Mouse (Mus musculus): ENCODE results near the gene Dennd5a. TPM values are rescaled to one million over a fixed set of nuclear protein-coding genes. Genes with fewer than 3 reads are reported as not detected.
A peak's percentile ranks its signal among the peaks of the same experiment; 100 is the strongest.

Gene Dennd5a
- polyA plus RNA-seq, 1 experiment from 2014 or later, result 42.4 TPM

- H3K9me3 ChIP-seq, result no peaks in the 10 kb centered on the region; the same call in 1 of the 2 replicates
- no peak overlapping the region for H3K9ac ChIP-seq
- no peaks in the 10 kb centered on the region for H3K36me3 ChIP-seq
- WGBS, result 50% methylated on average over 5 of the region's 5 CpGs
- ATAC-seq (ENCODE audit: low FRiP score, low read depth), result no peak
- H3K4me3 ChIP-seq, result no peak overlapping the region
- no peak overlapping the region for H3K4me2 ChIP-seq (replicated peaks)
- no peaks in the 10 kb centered on the region for H3K27me3 ChIP-seq
- no peak overlapping the region for H3K27ac ChIP-seq
- peaks cover 4% of the 10 kb centered on the region; the same call in 1 of the 2 replicates for H3K4me1 ChIP-seq
These were observed 87.1 kb downstream of the Dennd5a start for GRCm38 (mm10) chr7:109873170-109873569.

- no peak overlapping the region for H3K4me2 ChIP-seq (replicated peaks)
- peaks cover 12% of the 10 kb centered on the region; the same call in 1 of the 2 replicates for H3K27me3 ChIP-seq
- no peaks in the 10 kb centered on the region for H3K36me3 ChIP-seq
- peaks cover 7% of the 10 kb centered on the region for H3K4me1 ChIP-seq
- no peak overlapping the region for H3K4me3 ChIP-seq
- no peak overlapping the region for H3K9ac ChIP-seq
- ATAC-seq (ENCODE audit: low FRiP score, low read depth), result no peak
- H3K27ac ChIP-seq, result no peak overlapping the region
- no peaks in the 10 kb centered on the region; the same call in 1 of the 2 replicates for H3K9me3 ChIP-seq
- WGBS, result 84% methylated on average over 5 of the region's 5 CpGs
These were observed 89.0 kb downstream of the Dennd5a start for GRCm38 (mm10) chr7:109871232-109871631.

GRCm38 (mm10) chr7:109868498-109868897 is 91.8 kb downstream of the Dennd5a start:
- Histone ChIP-seq H3K9me3 (no peaks in the 10 kb centered on the region; the same call in 1 of the 2 replicates), H3K4me3 (no peak overlapping the region), H3K4me1 (peaks cover 17% of the 10 kb centered on the region), H3K4me2 (replicated peaks) (no peak overlapping the region), H3K27ac (no peak overlapping the region), H3K36me3 (no peaks in the 10 kb centered on the region), H3K9ac (no peak overlapping the region), H3K27me3 (peaks cover 36% of the 10 kb centered on the region)
- ATAC-seq (ENCODE audit: low FRiP score, low read depth), result no peak
- 30% methylated on average over 3 of the region's 3 CpGs for WGBS

GRCm38 (mm10) chr7:109866643-109867042 is 93.6 kb downstream of the Dennd5a start:
- H3K4me3 ChIP-seq, result no peak overlapping the region
- H3K9ac ChIP-seq, result no peak overlapping the region
- H3K27ac ChIP-seq, result no peak overlapping the region
- no peak for ATAC-seq (ENCODE audit: low FRiP score, low read depth)
- peaks cover 17% of the 10 kb centered on the region for H3K4me1 ChIP-seq
- peaks cover 48% of the 10 kb centered on the region for H3K27me3 ChIP-seq
- 48% methylated on average over 3 of the region's 3 CpGs for WGBS
- no peaks in the 10 kb centered on the region for H3K36me3 ChIP-seq
- H3K9me3 ChIP-seq, result no peaks in the 10 kb centered on the region; the same call in 1 of the 2 replicates
- no peak overlapping the region for H3K4me2 ChIP-seq (replicated peaks)

- Histone ChIP-seq H3K36me3 (no peaks in the 10 kb centered on the region), H3K27ac (no peak within 1 kb of the TSS), H3K4me3 (peak within 1 kb of the TSS; percentile 56), H3K4me1 (peaks cover 17% of the 10 kb centered on the region), H3K4me2 (replicated peaks) (peak within 1 kb of the TSS; percentile 92), H3K27me3 (peaks cover 48% of the 10 kb centered on the region), H3K9me3 (no peaks in the 10 kb centered on the region; the same call in 1 of the 2 replicates), H3K9ac (peak within 1 kb of the TSS; percentile 72)
- peak; percentile 82; the same call in 1 of the 2 replicates for ATAC-seq (ENCODE audit: low FRiP score, low read depth)
- under 1% methylated on average over 42 of the region's 69 CpGs for WGBS
These were observed 94.7 kb downstream of the Dennd5a start, which contains the start of gene Scube2 for GRCm38 (mm10) chr7:109865370-109866229. Gene Scube2 (minus strand): TSS chr7:109865679.

- Histone ChIP-seq H3K9ac (no peak overlapping the region), H3K4me1 (peaks cover 16% of the 10 kb centered on the region), H3K36me3 (no peaks in the 10 kb centered on the region), H3K27me3 (peaks cover 48% of the 10 kb centered on the region), H3K4me2 (replicated peaks) (no peak overlapping the region), H3K4me3 (no peak overlapping the region), H3K27ac (no peak overlapping the region), H3K9me3 (no peaks in the 10 kb centered on the region)
- WGBS, result 29% methylated on average over 4 of the region's 4 CpGs
- no peak for ATAC-seq (ENCODE audit: low FRiP score, low read depth)
These were observed 96.7 kb downstream of the Dennd5a start for GRCm38 (mm10) chr7:109863561-109863960.

GRCm38 (mm10) chr7:109860162-109860561 is 100.1 kb downstream of the Dennd5a start:
- 84% methylated on average over 7 of the region's 7 CpGs for WGBS
- no peak overlapping the region for H3K4me2 ChIP-seq (replicated peaks)
- no peak for ATAC-seq (ENCODE audit: low FRiP score, low read depth)

GRCm38 (mm10) chr7:109859354-109859753 is 100.9 kb downstream of the Dennd5a start:
- WGBS, result 72% methylated on average over 6 of the region's 6 CpGs

More at GRCm38 (mm10) chr7:109860162-109860561, 100.1 kb downstream of the Dennd5a start:
- peaks cover 6% of the 10 kb centered on the region for H3K4me1 ChIP-seq
- H3K9me3 ChIP-seq, result no peaks in the 10 kb centered on the region
- peaks cover 28% of the 10 kb centered on the region for H3K27me3 ChIP-seq
- no peaks in the 10 kb centered on the region for H3K36me3 ChIP-seq
- H3K9ac ChIP-seq, result no peak overlapping the region
- no peak overlapping the region for H3K27ac ChIP-seq
- H3K4me3 ChIP-seq, result no peak overlapping the region

GRCm38 (mm10) chr7:109852752-109853212 is 107.5 kb downstream of the Dennd5a start:
- 0 out of 2 replicates have a peak, but pooled peaks have one; percentile 40 for ATAC-seq (ENCODE audit: low FRiP score, low read depth)
- Histone ChIP-seq H3K9me3 (no peaks in the 10 kb centered on the region), H3K9ac (no peak overlapping the region), H3K4me1 (peaks cover 5% of the 10 kb centered on the region; the same call in 1 of the 2 replicates), H3K4me3 (no peak overlapping the region), H3K27me3 (no peaks in the 10 kb centered on the region), H3K36me3 (no peaks in the 10 kb centered on the region), H3K27ac (no peak overlapping the region), H3K4me2 (replicated peaks) (no peak overlapping the region)
- WGBS, result 42% methylated on average over 7 of the region's 7 CpGs

More at GRCm38 (mm10) chr7:109859354-109859753, 100.9 kb downstream of the Dennd5a start:
- H3K9ac ChIP-seq, result no peak overlapping the region
- H3K9me3 ChIP-seq, result no peaks in the 10 kb centered on the region
- H3K27ac ChIP-seq, result no peak overlapping the region
- H3K4me2 ChIP-seq (replicated peaks), result no peak overlapping the region
- H3K4me3 ChIP-seq, result no peak overlapping the region
- H3K4me1 ChIP-seq, result no peaks in the 10 kb centered on the region
- peaks cover 20% of the 10 kb centered on the region for H3K27me3 ChIP-seq
- H3K36me3 ChIP-seq, result no peaks in the 10 kb centered on the region
- no peak for ATAC-seq (ENCODE audit: low FRiP score, low read depth)

GRCm38 (mm10) chr7:109852017-109852416 is 108.3 kb downstream of the Dennd5a start:
- no peak overlapping the region for H3K4me2 ChIP-seq (replicated peaks)
- H3K36me3 ChIP-seq, result no peaks in the 10 kb centered on the region
- no peaks in the 10 kb centered on the region for H3K9me3 ChIP-seq
- H3K27ac ChIP-seq, result no peak overlapping the region
- H3K27me3 ChIP-seq, result no peaks in the 10 kb centered on the region
- WGBS, result 77% methylated on average over 7 of the region's 7 CpGs
- H3K4me3 ChIP-seq, result no peak overlapping the region
- H3K4me1 ChIP-seq, result peaks cover 5% of the 10 kb centered on the region; the same call in 1 of the 2 replicates
- ATAC-seq (ENCODE audit: low FRiP score, low read depth), result no peak
- H3K9ac ChIP-seq, result no peak overlapping the region

GRCm38 (mm10) chr7:109850531-109850930 is 109.7 kb downstream of the Dennd5a start:
- H3K9ac ChIP-seq, result no peak overlapping the region
- H3K4me1 ChIP-seq, result peaks cover 5% of the 10 kb centered on the region; the same call in 1 of the 2 replicates
- no peak overlapping the region for H3K4me3 ChIP-seq
- no peaks in the 10 kb centered on the region for H3K9me3 ChIP-seq
- no peak overlapping the region for H3K27ac ChIP-seq
- H3K4me2 ChIP-seq (replicated peaks), result no peak overlapping the region
- 53% methylated on average over 3 of the region's 3 CpGs for WGBS
- H3K27me3 ChIP-seq, result no peaks in the 10 kb centered on the region
- no peaks in the 10 kb centered on the region for H3K36me3 ChIP-seq
- ATAC-seq (ENCODE audit: low FRiP score, low read depth), result peak; percentile 54; the same call in 1 of the 2 replicates

- Histone ChIP-seq H3K27me3 (no peaks in the 10 kb centered on the region), H3K36me3 (no peaks in the 10 kb centered on the region), H3K9me3 (no peaks in the 10 kb centered on the region), H3K4me2 (replicated peaks) (no peak overlapping the region), H3K4me3 (no peak overlapping the region), H3K9ac (no peak overlapping the region), H3K4me1 (peaks cover 5% of the 10 kb centered on the region; the same call in 1 of the 2 replicates), H3K27ac (no peak overlapping the region)
- WGBS, result 68% methylated on average over 8 of the region's 8 CpGs
- ATAC-seq (ENCODE audit: low FRiP score, low read depth), result no peak
These were observed 110.4 kb downstream of the Dennd5a start for GRCm38 (mm10) chr7:109849750-109850434.

All from limb, embryonic 13.5 days (tissue).